Mouse (Mus musculus): Measurements from ENCODE around the gene Calm3. TPM values are rescaled to one million over a fixed set of nuclear protein-coding genes. Genes with fewer than 3 reads are reported as not detected.

Calm3 gene
- total RNA-seq, 2 experiments from 2014 or later = 224 to 252 TPM

Other genes with a start within 250 kb of the Calm3 start
- gene Ceacam15, start 248.4 kb downstream of the Calm3 start, total RNA-seq (2021) = not detected
- gene Ceacam9, start 202.2 kb downstream of the Calm3 start, total RNA-seq (2021) = not detected
- gene Ap2s1, start 185.7 kb downstream of the Calm3 start, total RNA-seq (2021) = 100 to 1,000 TPM; 154 to 156 TPM
- 100 to 1,000 TPM; 108 to 109 TPM for gene Slc1a5, start 142.8 kb downstream of the Calm3 start, total RNA-seq (2021)
- 10 to 100 TPM; 63.8 to 72.8 TPM for gene Strn4, start 108.2 kb downstream of the Calm3 start, total RNA-seq (2021)
- gene Fkrp, start 107.4 kb downstream of the Calm3 start, total RNA-seq (2021) = 10 to 100 TPM; 22.4 to 22.6 TPM
- gene Prkd2, start 81.2 kb downstream of the Calm3 start, total RNA-seq (2021) = 10 to 100 TPM; 22.2 to 27.2 TPM
- 1 to 10 TPM; 5.7 to 7.0 TPM for gene Dact3, start 48.8 kb downstream of the Calm3 start, total RNA-seq (2021)
- 1 to 10 TPM in 1 of 2 experiments, under 1 TPM in 1; 0.84 to 2.0 TPM for gene Gng8, start 32.3 kb downstream of the Calm3 start, total RNA-seq (2021)
- gene Ptgir, start 17.6 kb downstream of the Calm3 start, total RNA-seq (2021) = 1 to 10 TPM; 1.2 to 2.0 TPM
- 10 to 100 TPM; 18.3 to 23.9 TPM for gene Pnmal2, start 20.6 kb upstream of the Calm3 start, total RNA-seq (2021)
- 1 to 10 TPM; 4.5 to 5.1 TPM for gene Pnmal1, start 35.6 kb upstream of the Calm3 start, total RNA-seq (2021)
- 1 to 10 TPM; 1.3 to 1.8 TPM for gene Gm42372, start 59.0 kb upstream of the Calm3 start, total RNA-seq (2021)
- 10 to 100 TPM; 16.2 to 21.2 TPM for gene Ccdc8, start 68.6 kb upstream of the Calm3 start, total RNA-seq (2021)
- gene Ppp5c, start 103.8 kb upstream of the Calm3 start, total RNA-seq (2021) = 10 to 100 TPM; 81.5 to 90.1 TPM
- gene Hif3a, start 138.3 kb upstream of the Calm3 start, total RNA-seq (2021) = 1 to 10 TPM; 4.9 to 6.7 TPM
- gene Psg16, start 149.9 kb upstream of the Calm3 start, total RNA-seq (2021) = under 1 TPM; 0.30 to 0.42 TPM
- gene Ceacam3, start 226.2 kb upstream of the Calm3 start, total RNA-seq (2021) = not detected